Mouse (Mus musculus) liver, adult 2 months (tissue): ENCODE measurements at regions not wholly inside any gene's neighbourhood (a gene's known extent, or its start where the extent isn't known, plus 50 kb on each side); places are given as distances from the start of the nearest gene placed in this dataset.

Experiments
- CTCF ChIP-seq: fragments of 200-500 bp; IDR thresholded peaks from 2 replicates; pipeline ENCODE4 v1.5.1; 2011; ENCODE audit warnings: low read depth, low read length, control low read depth
- POLR2A ChIP-seq: fragments of 200-500 bp; IDR thresholded peaks from 2 replicates; pipeline ENCODE4 v1.6.1; 2011; ENCODE audit warnings: low read length, control low read depth; ENCODE audit not compliant: insufficient read depth; ENCODE audit errors: extremely low read depth

DNA sequence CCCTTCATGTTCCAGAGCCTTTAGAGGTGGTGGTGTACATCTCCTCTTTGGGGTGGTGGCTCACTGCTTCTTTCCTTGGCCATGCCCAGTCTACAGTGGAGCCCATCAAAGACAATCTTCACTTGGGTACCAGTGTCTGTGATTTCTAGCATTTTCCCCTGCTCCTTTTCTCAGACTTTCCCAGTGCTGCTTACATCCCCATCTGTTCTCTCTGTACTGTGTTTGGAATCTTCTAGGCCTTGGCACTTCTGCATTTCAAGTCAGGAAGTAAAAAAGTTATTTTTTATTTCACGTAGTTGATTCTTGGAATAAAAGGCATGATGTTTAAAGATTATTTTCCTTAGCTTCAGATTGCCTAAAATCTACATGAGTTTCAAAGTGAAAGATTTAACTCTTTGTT is 455.4 kb downstream of the Sorl1 start:
- TF ChIP-seq CTCF (no peak), POLR2A (no peak)
